Mouse (Mus musculus) cerebral cortex, adult 2 months (tissue): ENCODE results near the gene Akt3.

Experiments
- WGBS: fragments of 180-500 bp; shearing (Covaris S2); methylation state at CpG from one replicate; pipeline ENCODE4 v1.1.7; 2018; 5-methylcytosine and 5-hydroxymethylcytosine counted together

The Akt3 gene

DNA sequence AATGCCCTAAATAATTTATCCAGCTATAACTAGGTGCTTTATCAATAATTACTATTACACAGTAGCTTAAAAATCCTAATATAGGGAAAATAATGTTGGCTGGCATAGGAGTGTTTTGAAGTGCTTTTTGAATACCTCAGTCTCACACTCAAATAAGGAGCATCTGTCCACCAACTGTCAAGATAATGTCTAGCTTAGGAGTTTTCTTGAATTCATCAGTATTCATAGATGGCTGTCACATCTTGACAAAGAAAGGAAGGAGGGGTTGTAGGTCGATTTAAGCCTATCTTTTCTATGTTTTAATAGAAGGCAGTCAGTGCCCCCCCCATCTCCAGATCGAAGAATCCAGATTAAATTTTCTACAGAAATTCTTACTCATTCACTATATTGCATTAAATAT lies 92.7 kb downstream of the Akt3 start:
- WGBS: 65% methylated on average over 2 of the region's 2 CpGs

DNA sequence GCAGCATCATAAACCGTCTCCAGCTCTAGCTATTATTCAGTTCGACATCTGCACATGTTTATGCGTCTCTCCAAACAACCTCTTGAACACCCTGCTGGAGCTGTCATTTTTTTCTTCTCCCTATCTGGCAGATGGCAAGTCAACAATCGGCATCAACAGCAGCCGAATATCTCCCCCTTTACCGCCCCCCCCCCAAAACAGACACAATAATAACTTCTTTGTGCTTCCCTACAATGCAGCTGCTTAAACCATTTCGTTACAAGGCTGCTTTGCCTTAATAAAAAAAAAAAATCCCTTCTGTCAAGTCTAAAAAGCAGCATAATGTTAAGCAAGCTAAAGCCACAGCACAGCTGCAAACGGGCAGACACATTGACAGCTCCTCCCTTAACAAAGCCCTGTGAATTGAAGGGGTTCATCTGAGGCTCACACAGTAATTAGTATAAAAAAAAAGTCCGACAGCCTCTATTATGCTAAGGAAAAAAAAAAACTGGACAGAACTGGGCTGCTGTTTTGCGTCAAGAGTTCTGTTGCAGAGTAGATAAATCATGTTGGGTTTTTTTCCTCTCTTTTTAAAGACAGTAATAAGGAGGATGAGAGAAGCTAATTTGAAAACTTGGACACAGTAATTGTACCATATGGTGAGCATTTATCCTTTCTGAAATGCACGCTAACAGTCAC lies 107.5 kb downstream of the Akt3 start:
- 19% methylated on average over 11 of the region's 11 CpGs for WGBS

DNA sequence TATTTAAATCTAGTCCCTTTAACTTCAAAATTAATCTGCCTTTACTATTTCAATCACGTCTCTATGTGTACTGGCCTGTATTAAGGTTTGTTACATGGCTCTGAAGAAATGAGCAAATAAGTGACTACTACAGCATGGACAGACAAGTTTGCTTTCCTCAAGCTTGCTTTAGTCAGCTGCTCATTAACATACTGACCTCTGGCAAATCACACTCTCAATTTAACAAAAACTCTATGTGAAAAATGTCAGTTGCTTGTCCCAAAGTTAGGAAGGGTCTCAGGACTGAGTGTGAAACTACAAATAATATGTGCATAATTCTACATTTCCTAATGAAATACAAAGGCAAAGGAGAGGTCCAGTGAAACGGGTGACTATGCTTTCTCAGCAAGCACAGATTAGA lies 109.3 kb downstream of the Akt3 start:
- 47% methylated on average over 2 of the region's 2 CpGs for WGBS

DNA sequence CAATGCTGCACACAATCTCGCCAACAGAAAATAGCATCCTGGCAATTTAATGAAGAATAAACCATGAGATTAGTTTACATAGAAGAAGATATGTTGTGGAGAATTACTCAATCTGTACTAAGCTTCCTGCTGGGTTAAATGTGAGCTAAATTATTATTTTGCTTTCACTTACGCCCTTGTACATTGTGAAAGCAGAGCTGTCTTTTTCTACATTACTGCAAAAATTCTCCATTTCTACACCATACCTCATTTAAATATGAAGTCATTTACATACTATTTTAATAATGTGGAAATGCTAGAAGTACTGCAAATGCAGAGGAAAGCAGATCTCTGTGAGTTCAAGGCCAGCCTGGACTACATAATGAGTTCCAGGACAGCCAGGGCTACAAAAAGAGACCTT lies 116.5 kb downstream of the Akt3 start:
- 68% methylated on average over 2 of the region's 2 CpGs for WGBS

DNA sequence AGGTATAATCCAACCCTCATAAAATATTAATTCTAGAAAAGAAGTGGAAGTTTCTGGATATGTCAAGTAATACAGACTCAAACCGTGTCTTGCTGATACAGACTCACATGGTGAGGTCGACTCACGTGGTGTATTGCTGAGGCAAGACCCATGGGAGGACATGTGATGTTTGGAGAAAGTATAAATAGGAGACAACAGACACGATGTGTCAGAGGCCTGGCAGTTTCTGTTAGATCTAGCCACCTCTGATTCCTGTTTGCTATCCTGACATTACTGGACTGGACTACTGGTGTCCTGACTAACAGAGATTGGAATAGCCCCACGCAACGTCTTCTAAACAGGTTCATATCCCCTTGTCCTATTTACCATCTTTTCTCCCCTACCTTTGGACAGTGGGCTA lies 118.4 kb downstream of the Akt3 start:
- WGBS: 66% methylated on average over 6 of the region's 6 CpGs

DNA sequence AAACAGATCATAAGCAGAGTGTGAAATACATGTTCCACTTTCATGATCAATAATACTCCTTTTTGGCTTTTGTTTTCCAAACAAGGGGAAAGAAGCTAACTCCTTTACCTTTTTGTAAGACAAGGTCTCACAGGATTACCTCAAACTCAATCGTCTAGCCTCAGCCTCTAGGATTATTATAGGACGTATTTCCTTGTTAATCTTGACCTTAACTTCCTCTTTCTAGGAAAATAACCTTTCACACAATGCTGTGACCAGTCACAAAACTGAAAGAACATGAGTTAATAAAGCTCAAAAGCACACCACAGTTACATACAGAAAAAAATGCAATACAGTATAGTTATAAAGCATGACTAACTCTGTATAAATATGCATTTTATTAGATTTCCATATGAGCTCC lies 126.5 kb downstream of the Akt3 start:
- WGBS: 63% methylated on average over 2 of the region's 2 CpGs

DNA sequence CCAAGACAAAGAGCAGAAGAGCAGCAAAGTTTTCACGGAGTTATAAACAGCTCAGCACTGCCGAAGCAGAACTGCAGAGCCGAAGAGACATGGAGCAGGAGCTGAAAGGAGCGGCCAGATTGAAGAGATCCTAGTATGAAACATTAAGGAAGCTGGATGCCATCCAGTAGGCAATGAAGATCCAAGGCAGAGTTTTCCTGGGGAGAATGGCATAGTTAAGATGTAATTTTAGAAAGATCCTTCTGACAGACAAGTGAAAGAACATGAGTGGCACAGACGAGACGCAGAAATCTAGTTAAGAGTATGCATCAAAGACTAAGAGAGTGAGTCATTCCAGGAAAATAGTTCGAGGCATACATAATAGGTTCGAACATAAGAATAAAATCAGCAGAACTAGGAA lies 131.3 kb downstream of the Akt3 start:
- WGBS: 29% methylated on average over 8 of the region's 8 CpGs

DNA sequence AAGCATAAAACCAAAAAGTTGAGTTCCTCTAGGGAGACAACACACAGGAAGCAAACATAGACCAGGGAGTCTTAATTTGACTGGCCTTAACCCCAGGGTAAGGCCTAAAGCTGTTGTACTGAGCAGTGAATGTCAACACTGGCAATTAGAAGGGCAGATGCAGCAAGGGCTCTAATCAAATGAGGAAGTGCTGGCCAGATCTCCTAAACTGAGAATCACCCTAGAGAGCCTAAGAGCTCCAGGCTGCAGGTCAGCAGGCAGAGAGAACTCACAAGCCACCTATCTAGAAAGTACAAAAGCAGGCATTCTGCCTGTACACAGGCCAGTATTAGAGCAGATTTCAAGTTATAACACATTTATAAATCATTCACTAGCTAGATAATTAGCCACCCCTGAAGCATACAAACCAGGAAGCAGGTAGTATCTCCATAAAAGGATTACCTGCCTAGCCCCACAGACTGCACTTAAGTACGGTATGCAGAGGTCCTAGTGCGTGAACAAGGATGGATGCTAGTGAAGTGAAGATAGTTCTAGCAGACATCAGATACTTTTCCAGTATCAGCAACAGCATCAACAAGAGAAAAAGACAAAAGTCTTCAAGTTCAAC lies 147.2 kb downstream of the Akt3 start:
- 99% methylated on average over 2 of the region's 2 CpGs for WGBS

DNA sequence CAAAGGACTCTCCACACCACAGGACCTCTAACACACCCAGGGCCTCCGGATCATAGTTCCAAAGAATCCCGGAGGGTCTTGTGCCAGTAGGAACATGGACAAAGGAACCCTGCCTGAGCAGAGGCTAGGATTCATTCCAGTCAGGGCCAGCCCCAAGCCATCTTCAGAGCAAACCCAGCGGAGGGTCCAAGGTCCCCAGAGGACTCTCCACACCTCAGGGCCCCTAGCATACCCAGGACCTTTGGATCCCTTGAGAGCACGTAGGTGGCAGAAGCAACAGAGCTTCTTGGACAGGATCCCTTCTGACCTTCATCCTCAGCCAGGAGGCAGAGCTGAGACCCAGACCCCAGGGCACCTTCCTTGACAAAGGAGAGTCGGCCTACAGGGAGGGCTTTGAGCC lies 167.5 kb downstream of the Akt3 start:
- WGBS: 91% methylated on average over 5 of the region's 5 CpGs

DNA sequence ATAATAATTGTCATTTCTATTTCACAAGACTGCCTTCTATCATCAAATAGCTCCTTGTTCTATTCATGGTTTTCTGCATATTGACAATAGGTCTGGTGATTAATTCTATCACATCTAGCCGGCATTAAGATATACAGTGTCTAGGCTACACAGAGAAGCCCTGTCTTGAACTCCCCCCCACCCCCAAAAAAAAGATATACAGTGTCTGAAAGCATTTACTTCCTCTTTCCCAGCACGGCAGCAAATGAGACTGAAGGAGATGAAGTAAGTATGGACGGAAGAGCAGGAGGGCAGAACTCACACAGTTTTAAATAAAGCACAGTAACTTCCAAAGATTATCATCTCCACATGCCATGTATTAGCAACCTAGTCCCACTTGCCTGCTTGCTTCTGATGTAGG lies 168.5 kb downstream of the Akt3 start:
- 40% methylated on average over 3 of the region's 3 CpGs for WGBS

DNA sequence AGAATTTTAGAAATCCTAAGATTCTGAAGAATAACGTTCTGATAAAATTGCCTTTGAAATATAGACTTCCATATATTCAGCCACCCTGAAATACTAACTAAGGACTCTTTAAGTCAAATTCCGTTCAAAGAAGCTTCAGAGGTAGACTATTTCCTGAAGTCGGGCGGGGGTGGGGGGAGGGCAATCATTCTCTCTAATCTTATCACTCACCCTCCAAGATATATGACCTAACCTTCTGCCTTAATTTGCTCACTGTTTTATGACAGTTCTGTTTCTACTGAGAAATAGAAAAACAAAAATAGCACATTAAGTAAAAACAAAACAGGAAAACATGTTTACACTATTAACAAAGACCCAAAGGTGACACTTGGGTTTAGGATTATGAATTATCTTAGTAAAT lies 169.0 kb downstream of the Akt3 start:
- 81% methylated on average over 4 of the region's 4 CpGs for WGBS

DNA sequence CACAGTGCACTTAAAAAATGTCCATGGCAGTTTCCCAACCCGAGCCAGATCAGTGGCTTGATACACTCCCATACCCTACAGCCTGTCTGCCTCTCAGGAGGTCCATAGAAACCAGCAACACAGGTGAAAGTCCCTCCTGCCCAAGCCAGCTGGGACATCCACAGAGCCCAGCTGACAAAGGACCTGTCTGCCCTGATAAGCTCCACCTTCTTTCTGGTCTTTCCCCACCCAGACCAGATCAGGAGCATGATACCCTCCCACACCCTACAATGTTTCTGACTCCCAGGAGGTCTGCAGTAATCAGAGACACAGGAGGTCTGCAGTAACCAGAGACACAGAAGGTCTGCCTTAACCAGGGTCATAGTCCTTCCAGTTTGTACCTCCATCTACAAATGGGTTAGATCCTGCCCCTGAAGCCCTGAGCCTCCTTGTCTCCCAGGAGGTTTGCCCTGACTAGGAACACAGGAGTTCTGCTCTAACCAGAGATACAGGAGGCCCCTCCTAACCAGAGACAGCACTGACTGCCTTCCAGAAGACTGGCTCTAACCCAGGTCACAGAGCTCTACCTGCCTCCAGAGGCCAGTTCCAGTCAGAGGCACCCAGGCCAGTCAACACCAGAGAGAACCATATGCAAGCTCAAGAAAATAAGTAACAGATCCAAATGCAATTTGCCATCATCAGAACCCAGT lies 175.9 kb downstream of the Akt3 start:
- WGBS: 83% methylated on average over 1 of the region's 1 CpGs

DNA sequence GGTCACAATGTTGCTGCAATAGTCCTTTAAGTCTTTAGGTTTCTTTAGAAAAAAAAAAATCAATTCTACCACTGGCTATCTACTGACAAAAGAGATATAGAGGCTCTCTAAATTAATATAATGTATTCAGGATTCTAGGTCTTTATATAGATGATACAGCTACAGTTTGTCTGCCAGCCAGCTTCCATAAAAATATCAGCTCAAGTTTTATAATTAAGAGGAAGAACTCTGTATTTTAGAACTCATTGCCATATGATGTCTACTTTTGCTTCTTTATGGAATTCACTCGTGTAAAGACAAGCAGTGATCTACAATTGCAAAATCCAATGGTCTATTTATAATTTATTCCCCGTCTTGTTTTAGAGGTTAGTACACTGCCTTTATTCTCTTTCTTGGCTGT lies 188.8 kb downstream of the Akt3 start:
- 30% methylated on average over 2 of the region's 2 CpGs for WGBS

DNA sequence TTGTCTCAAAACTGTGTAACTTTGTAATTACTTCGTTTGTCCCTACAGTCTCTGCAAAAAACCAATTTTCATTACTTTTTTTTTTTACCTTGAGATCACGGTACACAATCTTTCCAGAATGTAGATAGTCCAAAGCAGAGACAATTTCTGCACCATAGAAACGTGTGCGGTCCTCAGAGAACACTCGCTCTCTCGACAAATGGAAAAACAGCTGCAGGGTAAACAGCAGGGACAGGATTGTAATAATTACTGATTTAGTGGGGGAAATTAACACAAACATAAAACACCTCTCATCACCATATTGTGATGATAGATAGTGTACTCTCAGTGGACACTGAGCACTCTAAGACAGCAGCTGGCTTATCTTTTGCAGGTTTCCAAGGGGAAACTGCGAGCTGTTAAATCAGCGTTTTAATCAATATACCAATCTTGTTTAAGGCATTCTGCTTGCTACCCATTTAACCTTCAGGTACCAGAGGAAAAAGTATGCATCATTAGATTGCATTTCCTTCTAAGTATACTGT lies 190.8 kb downstream of the Akt3 start:
- WGBS: 83% methylated on average over 8 of the region's 8 CpGs

DNA sequence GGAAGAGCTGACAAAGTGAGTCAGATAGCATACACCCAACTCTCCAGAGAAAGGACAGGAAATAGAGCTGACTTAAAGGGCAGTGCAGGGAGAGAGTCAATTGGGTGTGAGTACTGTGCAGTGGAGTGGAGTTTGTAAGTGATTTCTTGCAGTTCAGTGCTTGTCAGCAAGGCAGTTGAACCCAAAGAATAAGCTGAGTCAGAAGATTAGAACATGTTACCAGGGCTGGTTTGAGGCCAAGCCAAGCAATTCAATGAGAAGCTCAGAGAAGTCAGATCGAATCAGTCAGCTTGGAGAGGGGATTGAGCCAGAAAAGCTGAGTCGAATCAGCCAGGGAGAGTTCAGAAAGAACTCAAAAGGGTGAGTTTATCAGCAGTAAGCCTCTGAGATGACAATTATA lies 196.2 kb downstream of the Akt3 start:
- 63% methylated on average over 2 of the region's 2 CpGs for WGBS

DNA sequence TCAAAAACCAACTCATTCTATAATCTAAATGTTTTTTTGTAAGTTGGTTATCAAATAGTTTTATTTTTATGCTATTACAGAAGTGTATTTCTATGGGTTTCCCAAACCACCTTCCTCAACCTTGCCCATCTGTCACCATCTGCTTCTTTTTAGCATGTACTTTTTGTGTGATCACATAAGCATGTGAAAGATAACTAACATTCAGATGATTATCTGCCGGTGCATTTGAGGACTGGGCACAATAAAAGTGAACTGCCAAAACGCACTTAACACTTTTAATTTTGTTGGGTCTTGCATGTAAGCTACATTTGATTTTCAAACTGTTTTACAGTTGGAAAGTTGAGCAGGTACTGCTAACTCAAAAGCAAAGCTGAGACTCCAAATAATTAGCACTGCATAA lies 203.1 kb downstream of the Akt3 start:
- WGBS: 64% methylated on average over 2 of the region's 2 CpGs

DNA sequence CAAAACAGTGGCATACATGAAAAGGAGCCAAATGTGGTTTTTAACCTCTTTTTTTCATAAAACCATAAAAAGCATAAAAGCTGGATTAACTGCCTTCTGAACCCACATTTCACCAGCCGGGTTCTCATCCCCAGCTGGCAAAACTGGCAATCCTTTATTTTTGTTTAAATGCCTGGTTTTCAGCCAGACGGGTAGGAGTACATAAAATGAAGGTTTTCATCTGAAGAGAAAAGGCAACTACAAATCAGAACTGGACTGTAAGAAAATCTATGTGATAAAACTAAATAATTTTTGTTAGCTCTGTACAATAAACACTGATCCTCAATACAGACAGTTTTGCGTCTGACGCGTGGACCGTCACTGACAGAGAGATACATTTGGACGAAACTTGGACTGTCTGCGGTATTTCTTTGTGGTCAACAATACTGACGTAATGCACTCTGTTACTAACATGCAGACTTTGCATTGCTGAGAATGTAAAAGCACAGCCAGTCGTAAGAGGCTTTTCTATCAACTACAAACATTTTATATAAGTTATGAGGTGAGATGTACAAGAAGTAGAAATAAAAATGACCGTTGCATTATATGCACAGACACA lies 206.5 kb downstream of the Akt3 start:
- WGBS: 36% methylated on average over 11 of the region's 11 CpGs

DNA sequence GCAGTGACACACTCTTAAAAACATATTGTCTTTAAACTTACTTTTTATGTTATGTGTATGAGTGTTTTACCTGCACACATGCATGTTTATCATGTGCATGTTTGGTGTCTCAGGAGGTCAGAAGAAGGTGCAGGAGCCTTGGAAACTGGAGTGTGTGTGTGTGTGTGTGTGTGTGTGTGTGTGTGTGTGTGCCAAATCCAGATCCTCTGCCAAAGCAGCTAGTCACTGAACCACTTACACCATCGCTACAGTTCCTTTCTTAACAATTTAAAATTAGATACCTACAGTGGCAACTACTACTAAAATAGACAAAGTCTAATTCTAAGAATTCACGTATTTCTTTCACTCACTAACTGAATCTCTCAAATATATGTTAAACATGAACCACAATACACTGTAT lies 209.2 kb downstream of the Akt3 start:
- WGBS: 48% methylated on average over 2 of the region's 2 CpGs

DNA sequence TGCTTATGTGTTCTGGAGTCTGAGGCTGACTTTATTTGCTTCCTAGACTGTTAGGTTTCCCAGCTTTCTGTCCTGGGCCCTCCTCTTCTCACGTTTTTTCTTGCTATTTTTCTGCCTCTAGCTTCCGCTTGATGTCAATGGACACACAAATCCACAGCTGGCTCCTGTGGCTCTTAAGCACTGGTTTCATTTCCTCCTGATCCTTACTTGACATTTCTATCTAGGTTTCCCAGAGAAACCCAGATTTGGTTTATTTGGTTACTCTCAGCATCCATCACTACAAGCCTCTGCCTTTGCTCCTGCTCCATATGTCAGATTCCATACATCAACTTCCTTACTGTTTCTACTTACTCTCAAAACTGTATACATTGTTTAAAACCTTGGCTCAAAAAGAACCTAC lies 211.0 kb downstream of the Akt3 start:
- WGBS: 67% methylated on average over 2 of the region's 2 CpGs

DNA sequence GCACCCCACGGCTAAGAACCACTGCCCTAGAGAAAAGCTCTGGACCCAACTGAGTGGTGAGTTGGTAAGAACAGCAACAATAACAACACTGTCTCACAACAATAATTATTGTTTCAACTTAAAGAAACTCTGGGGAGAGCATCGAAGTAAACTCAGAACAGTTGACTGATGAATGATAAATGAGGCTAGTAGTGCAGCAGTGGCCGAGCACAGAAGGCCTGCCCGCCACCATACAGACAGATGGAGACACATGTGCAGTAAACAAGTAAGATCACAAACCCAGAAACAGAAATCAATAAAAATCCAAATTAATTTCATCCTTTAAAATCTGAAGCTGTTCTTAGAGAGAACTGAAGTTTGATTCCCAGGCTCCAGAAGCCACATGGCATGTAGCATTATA lies 217.9 kb downstream of the Akt3 start:
- WGBS: 51% methylated on average over 4 of the region's 4 CpGs

DNA sequence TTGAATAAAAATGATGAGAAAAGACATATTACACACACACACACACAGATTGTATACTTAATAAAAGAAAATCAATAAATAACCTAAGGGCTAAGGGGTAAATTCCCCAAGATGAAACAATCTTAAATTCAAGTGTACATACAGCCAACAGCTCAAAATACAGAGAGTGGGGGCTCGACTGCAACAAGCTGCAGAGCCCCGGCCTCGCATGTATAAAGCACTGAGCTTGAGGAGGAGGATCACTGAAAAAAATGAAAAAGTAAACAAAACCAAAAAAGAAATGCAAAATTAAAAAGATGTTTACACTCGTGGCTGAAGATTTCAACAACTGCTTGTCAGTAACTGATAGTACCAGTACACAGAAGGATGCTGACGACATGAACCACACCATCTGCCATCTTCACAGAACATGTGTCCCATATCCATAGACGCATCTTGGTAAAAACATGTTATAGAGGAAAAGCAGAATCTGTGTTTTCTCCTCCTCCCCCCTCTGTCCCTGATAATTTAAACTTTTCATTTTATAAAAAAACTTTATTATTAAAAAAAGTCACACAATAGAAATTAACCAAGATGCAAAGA lies 218.8 kb downstream of the Akt3 start:
- WGBS: 49% methylated on average over 6 of the region's 6 CpGs

DNA sequence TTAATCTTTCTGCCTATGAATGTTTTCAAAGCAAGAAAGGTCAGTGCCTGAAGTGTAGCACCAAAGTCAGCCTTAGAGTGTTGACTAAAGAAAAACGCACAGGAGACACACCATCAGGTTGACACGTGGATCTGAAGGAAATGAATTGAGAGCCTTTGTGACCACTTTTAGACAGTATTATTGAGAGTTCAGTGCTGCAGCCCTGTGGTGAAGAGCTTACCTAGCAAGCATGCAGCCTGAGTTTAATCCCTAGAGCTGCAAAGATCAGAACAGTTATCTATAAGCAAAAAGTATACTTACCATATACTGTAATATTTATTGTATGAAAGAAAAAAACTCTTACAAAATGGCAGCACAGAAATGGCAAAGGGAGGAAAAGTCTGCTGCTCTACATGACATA lies 219.6 kb downstream of the Akt3 start:
- WGBS: 34% methylated on average over 2 of the region's 2 CpGs
